Mouse (Mus musculus) intestine, postnatal 0 days (tissue): ENCODE data around the gene Pop5. TPM values are rescaled to one million over a fixed set of nuclear protein-coding genes. Genes with fewer than 3 reads are reported as not detected.
A peak's percentile ranks its signal among the peaks of the same experiment; 100 is the strongest.

Source experiments
- ATAC-seq: fragments of 200-750 bp; cut with Nextera tagmentation; 2 replicates; pipeline ENCODE4 v1.8.0; 2017; ENCODE audit warnings: mild to moderate bottlenecking, moderate TSS enrichment, moderate library complexity
- H3K27ac ChIP-seq: fragments of 300-500 bp; sonication (generic); 2 replicates; pipeline ENCODE4 v1.5.1; 2014; ENCODE audit warnings: mild to moderate bottlenecking, low read depth, low read length, moderate library complexity
- H3K27me3 ChIP-seq: fragments of 300-500 bp; sonication (generic); replicated peaks from 2 replicates; pipeline ENCODE4 v1.6.1; 2014; ENCODE audit warnings: low read length, mixed read lengths; ENCODE audit not compliant: control insufficient read depth, insufficient read depth
- H3K36me3 ChIP-seq: fragments of 300-500 bp; sonication (generic); 2 replicates; pipeline ENCODE4 v1.6.1; 2014; ENCODE audit warnings: mild to moderate bottlenecking, moderate library complexity; ENCODE audit not compliant: control insufficient read depth, insufficient read depth
- H3K4me1 ChIP-seq: fragments of 300-500 bp; sonication (generic); replicated peaks from 2 replicates; pipeline ENCODE4 v1.6.1; 2014; ENCODE audit warnings: antibody characterized with exemption, low read length, mixed read lengths; ENCODE audit not compliant: control insufficient read depth, insufficient read depth
- H3K4me2 ChIP-seq: fragments of 300-500 bp; sonication (generic); replicated peaks from 2 replicates; pipeline ENCODE4 v1.6.1; 2014; ENCODE audit warnings: low read depth, mild to moderate bottlenecking, moderate library complexity
- H3K4me3 ChIP-seq: fragments of 300-500 bp; sonication (generic); 2 replicates; pipeline ENCODE4 v1.5.1; 2014; ENCODE audit warnings: low read depth, low read length
- H3K9ac ChIP-seq: fragments of 300-500 bp; sonication (generic); 2 replicates; pipeline ENCODE4 v1.6.1; 2014; ENCODE audit warnings: mild to moderate bottlenecking, low read depth, low read length
- H3K9me3 ChIP-seq: fragments of 300-500 bp; sonication (generic); 2 replicates; pipeline ENCODE4 v1.6.1; 2016; ENCODE audit warnings: mixed run types; ENCODE audit not compliant: control insufficient read depth
- CTCF ChIP-seq: sonication (generic); IDR thresholded peaks from 2 replicates; pipeline ENCODE4 v1.5.1; 2016; ENCODE audit warnings: low read depth, mild to moderate bottlenecking, control low read depth, antibody characterized with exemption, moderate library complexity
- WGBS: fragments of 180-500 bp; shearing (Covaris S2); extraction: QIAGEN DNeasy Blood & Tissue Kit; methylation state at CpG from one replicate; pipeline ENCODE4 v1.1.7; 2014; 5-methylcytosine and 5-hydroxymethylcytosine counted together
- polyA plus RNA-seq: library from polyadenylated mRNA; unstranded; fragments of >200 nt; fragmentation: Nextera tagmentation; extraction: Ambion mirVana; gene quantifications from 2 replicates; pipeline ENCODE4 v1.2.1, GENCODE M21; 2015

Pop5 gene
- polyA plus RNA-seq, 1 experiment from 2014 or later: 77.1 TPM

GRCm38 (mm10) chr5:115203735-115204561, 31.7 kb upstream of the Pop5 start:
- ATAC-seq: no peak
- H3K27ac ChIP-seq: no peak overlapping the region

GRCm38 (mm10) chr5:115204562-115205311, 30.9 kb upstream of the Pop5 start:
- no peak for TF ChIP-seq CTCF

More at GRCm38 (mm10) chr5:115203735-115204561, 31.7 kb upstream of the Pop5 start:
- 13% methylated on average over 23 of the region's 23 CpGs for WGBS
- peak overlapping the region; percentile 29; the same call in 1 of the 2 replicates for H3K4me3 ChIP-seq
- no peaks in the 10 kb centered on the region for H3K9me3 ChIP-seq
- no peak for TF ChIP-seq CTCF
- no peaks in the 10 kb centered on the region for H3K36me3 ChIP-seq
- peak overlapping the region; percentile 59 for H3K4me2 ChIP-seq
- no peaks in the 10 kb centered on the region; the same call in 1 of the 2 replicates for H3K4me1 ChIP-seq
- H3K9ac ChIP-seq: 0 out of 2 replicates have a peak overlapping the region, but pooled peaks have one; percentile 31
- peaks cover 14% of the 10 kb centered on the region; the same call in 1 of the 2 replicates for H3K27me3 ChIP-seq

GRCm38 (mm10) chr5:115207244-115207643, 28.4 kb upstream of the Pop5 start:
- Histone ChIP-seq H3K9ac (no peak overlapping the region), H3K9me3 (no peaks in the 10 kb centered on the region), H3K4me2 (no peak overlapping the region), H3K4me3 (no peak overlapping the region), H3K36me3 (no peaks in the 10 kb centered on the region), H3K27me3 (peaks cover 14% of the 10 kb centered on the region; the same call in 1 of the 2 replicates), H3K4me1 (no peaks in the 10 kb centered on the region; the same call in 1 of the 2 replicates), H3K27ac (no peak overlapping the region)
- ATAC-seq: no peak
- 60% methylated on average over 5 of the region's 5 CpGs for WGBS
- peak; percentile 33; the same call in 1 of the 2 replicates for TF ChIP-seq CTCF

More at GRCm38 (mm10) chr5:115204562-115205311, 30.9 kb upstream of the Pop5 start:
- no peaks in the 10 kb centered on the region for H3K36me3 ChIP-seq
- no peaks in the 10 kb centered on the region; the same call in 1 of the 2 replicates for H3K4me1 ChIP-seq
- H3K9me3 ChIP-seq: no peaks in the 10 kb centered on the region
- H3K4me2 ChIP-seq: peak overlapping the region; percentile 59
- H3K27ac ChIP-seq: no peak overlapping the region
- no peak for ATAC-seq
- peak overlapping the region; percentile 29 for H3K4me3 ChIP-seq
- peak overlapping the region; percentile 31 for H3K9ac ChIP-seq
- peaks cover 14% of the 10 kb centered on the region; the same call in 1 of the 2 replicates for H3K27me3 ChIP-seq
- 6% methylated on average over 31 of the region's 31 CpGs for WGBS

DNA sequence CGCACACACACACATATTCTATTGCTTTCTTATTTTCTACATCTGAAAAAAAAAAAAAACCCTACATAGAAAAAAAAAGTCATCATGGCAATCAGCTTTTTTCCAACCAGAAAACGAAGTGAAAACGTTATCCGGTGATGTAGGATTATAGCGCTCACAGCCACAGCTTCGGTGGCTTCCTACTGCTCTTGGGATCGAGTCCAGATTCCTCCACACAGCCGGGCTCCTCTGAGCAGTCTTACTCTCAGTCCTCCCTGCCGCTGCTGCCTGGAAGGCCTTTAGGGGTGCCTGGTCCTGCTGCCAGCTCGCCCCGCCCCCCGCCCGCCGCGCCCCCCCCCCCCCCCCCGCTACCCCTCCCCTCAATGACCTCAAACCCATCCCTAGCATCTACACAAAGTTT, 27.7 kb upstream of the Pop5 start:
- Histone ChIP-seq H3K27ac (no peak overlapping the region), H3K4me2 (no peak overlapping the region), H3K4me3 (no peak overlapping the region), H3K36me3 (no peaks in the 10 kb centered on the region), H3K27me3 (peaks cover 10% of the 10 kb centered on the region; the same call in 1 of the 2 replicates), H3K9me3 (no peaks in the 10 kb centered on the region), H3K9ac (no peak overlapping the region), H3K4me1 (no peaks in the 10 kb centered on the region; the same call in 1 of the 2 replicates)
- no peak for TF ChIP-seq CTCF
- 17% methylated on average over 9 of the region's 16 CpGs for WGBS
- ATAC-seq: no peak

GRCm38 (mm10) chr5:115208601-115209000, 27.0 kb upstream of the Pop5 start:
- Histone ChIP-seq H3K9ac (no peak overlapping the region), H3K27me3 (peaks cover 9% of the 10 kb centered on the region; the same call in 1 of the 2 replicates), H3K9me3 (no peaks in the 10 kb centered on the region), H3K4me3 (no peak overlapping the region), H3K27ac (no peak overlapping the region), H3K4me2 (no peak overlapping the region), H3K4me1 (no peaks in the 10 kb centered on the region; the same call in 1 of the 2 replicates), H3K36me3 (no peaks in the 10 kb centered on the region)
- WGBS: 63% methylated on average over 5 of the region's 5 CpGs
- TF ChIP-seq CTCF: no peak
- no peak for ATAC-seq

- Histone ChIP-seq H3K4me2 (no peak overlapping the region), H3K27me3 (peaks cover 10% of the 10 kb centered on the region), H3K36me3 (no peaks in the 10 kb centered on the region), H3K4me3 (no peak overlapping the region), H3K9ac (no peak overlapping the region), H3K9me3 (no peaks in the 10 kb centered on the region), H3K27ac (no peak overlapping the region), H3K4me1 (no peaks in the 10 kb centered on the region)
- 17% methylated on average over 1 of the region's 1 CpGs for WGBS
- peak; percentile 72 for TF ChIP-seq CTCF
- no peak for ATAC-seq
These were observed 25.3 kb upstream of the Pop5 start for GRCm38 (mm10) chr5:115210380-115210779.
